Mouse (Mus musculus) heart, embryonic 11.5 days (tissue): Measurements from ENCODE around the gene Arid1b. TPM values are rescaled to one million over a fixed set of nuclear protein-coding genes. Genes with fewer than 3 reads are reported as not detected.

ENCODE experiments used
- ATAC-seq: fragments of 200-750 bp; cut with Nextera tagmentation; replicated peaks from 2 replicates; pipeline ENCODE4 v1.8.0; 2017; ENCODE audit warnings: moderate library complexity; ENCODE audit not compliant: insufficient number of reproducible peaks, low FRiP score, low TSS enrichment
- H3K27ac ChIP-seq: fragments of 300-500 bp; sonication (generic); 2 replicates; pipeline ENCODE4 v1.5.1; 2014; ENCODE audit warnings: mild to moderate bottlenecking, low read depth, low read length
- H3K27me3 ChIP-seq: fragments of 300-500 bp; sonication (generic); 2 replicates; pipeline ENCODE4 v1.6.1; 2014; ENCODE audit warnings: mild to moderate bottlenecking, low read length, mixed read lengths; ENCODE audit not compliant: control insufficient read depth, insufficient read depth
- H3K36me3 ChIP-seq: fragments of 300-500 bp; sonication (generic); 2 replicates; pipeline ENCODE4 v1.6.1; 2014; ENCODE audit warnings: mild to moderate bottlenecking, low read length, moderate library complexity, mixed read lengths; ENCODE audit not compliant: control insufficient read depth, insufficient read depth
- H3K4me1 ChIP-seq: fragments of 300-500 bp; sonication (generic); 2 replicates; pipeline ENCODE4 v1.6.1; 2014; ENCODE audit warnings: low read length; ENCODE audit not compliant: control insufficient read depth, insufficient read depth
- H3K4me2 ChIP-seq: fragments of 300-500 bp; sonication (generic); 2 replicates; pipeline ENCODE4 v1.6.1; 2014; ENCODE audit warnings: mild to moderate bottlenecking, moderate library complexity
- H3K4me3 ChIP-seq: fragments of 300-500 bp; sonication (generic); 2 replicates; pipeline ENCODE4 v1.5.1; 2014; ENCODE audit warnings: low read depth, low read length
- H3K9ac ChIP-seq: fragments of 300-500 bp; sonication (generic); 2 replicates; pipeline ENCODE4 v1.6.1; 2014; ENCODE audit warnings: mild to moderate bottlenecking, low read depth, low read length, moderate library complexity
- H3K9me3 ChIP-seq: fragments of 300-500 bp; sonication (generic); replicated peaks from 2 replicates; pipeline ENCODE4 v1.6.1; 2016; ENCODE audit warnings: low read length; ENCODE audit not compliant: control insufficient read depth
- WGBS: fragments of 180-500 bp; shearing (Covaris S2); extraction: QIAGEN DNeasy Blood & Tissue Kit; methylation state at CpG from one replicate; pipeline ENCODE4 v1.1.7; 2014; ENCODE audit not compliant: insufficient replicate concordance; 5-methylcytosine and 5-hydroxymethylcytosine counted together
- polyA plus RNA-seq: library from polyadenylated mRNA; unstranded; fragments of >200 nt; fragmentation: Nextera tagmentation; extraction: Ambion mirVana; gene quantifications from 2 replicates; pipeline ENCODE4 v1.2.1, GENCODE M21; 2014

The Arid1b gene
- polyA plus RNA-seq, 1 experiment from 2014 or later, result 8.2 TPM

DNA sequence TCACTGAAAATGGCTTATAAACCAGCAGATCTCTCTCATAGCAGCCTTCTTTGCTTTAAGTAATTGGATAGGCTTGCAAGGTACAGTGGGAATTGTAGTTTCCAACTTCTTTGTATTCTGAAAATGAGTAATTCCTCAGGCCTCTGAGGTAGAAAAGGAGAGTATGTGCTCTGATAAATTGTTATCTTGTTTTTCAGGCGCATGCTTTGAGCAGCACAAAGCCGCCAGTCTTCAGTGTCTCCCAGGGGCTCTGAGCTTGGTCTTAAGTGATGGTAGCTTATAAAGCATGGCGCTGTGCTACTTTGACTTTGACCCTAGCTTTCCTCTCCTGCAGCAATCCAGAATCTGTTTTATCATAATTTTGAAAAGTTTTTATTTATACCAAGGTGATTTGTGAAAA lies 76.3 kb downstream of the Arid1b start:
- H3K36me3 ChIP-seq, result no peaks in the 10 kb centered on the region
- no peak for ATAC-seq
- no peak overlapping the region for H3K9ac ChIP-seq
- H3K4me1 ChIP-seq, result peaks cover 58% of the 10 kb centered on the region
- 52% methylated on average over 3 of the region's 3 CpGs for WGBS
- H3K9me3 ChIP-seq, result no peaks in the 10 kb centered on the region
- no peak overlapping the region for H3K4me3 ChIP-seq
- no peaks in the 10 kb centered on the region for H3K27me3 ChIP-seq
- no peak overlapping the region for H3K4me2 ChIP-seq
- no peak overlapping the region for H3K27ac ChIP-seq

DNA sequence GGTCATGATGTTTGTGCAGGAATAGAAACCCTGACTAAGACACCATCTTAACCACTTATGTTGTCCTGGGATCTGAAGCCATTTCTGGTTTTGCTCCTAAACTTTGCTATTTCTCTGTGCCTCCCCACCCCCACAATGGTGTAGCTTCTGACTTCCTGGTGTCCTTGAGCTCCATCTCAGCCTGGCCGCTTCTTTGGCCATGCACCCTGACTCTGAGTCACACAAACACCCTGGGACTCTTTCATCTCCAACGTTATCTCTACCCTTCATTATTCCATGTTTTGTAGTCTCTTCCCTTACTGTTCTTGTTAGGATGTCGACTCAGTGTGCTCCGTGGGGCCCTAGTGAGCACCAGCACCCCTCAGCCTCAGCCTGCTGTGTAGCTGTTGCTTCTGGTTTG lies 78.4 kb downstream of the Arid1b start:
- Histone ChIP-seq H3K27ac (no peak overlapping the region), H3K27me3 (no peaks in the 10 kb centered on the region), H3K4me3 (no peak overlapping the region), H3K9ac (no peak overlapping the region), H3K9me3 (no peaks in the 10 kb centered on the region), H3K4me1 (peaks cover 45% of the 10 kb centered on the region), H3K36me3 (no peaks in the 10 kb centered on the region), H3K4me2 (no peak overlapping the region)
- 48% methylated on average over 4 of the region's 4 CpGs for WGBS
- no peak for ATAC-seq

DNA sequence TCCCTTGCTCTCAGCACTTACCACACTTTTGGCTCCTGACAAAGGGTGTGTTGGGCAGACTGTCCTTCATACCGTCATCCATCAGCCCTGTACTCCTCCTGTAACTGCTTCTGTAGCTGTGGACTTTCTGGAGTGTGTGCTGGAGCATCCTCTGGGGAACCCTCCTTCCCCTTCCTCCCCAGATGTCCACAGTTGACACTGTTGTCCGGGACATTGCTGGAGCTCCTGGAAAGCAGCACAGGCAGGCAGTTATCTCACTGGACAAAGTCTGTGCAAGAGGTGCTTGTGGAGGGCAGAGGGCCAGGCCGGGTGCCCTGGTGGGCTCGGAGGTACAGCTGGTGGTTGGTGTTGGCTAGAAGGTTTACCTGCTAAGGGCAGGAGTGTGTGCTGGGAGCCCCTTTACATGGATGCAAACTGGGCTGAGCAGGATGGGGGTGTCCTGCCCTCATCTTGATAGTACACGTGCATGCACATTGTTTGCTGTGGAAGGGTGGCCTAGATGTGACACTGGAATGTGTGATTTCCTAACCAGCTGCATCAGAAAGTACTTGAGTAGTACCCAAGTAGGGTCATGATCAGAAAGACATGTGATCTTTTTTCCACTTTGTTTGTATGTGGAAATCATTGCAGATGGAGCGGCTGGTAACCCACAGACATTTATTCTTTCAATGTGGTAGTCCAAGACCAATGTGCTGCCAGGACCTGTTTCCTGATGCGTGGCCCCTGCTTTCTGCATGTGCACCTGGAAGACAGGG lies 80.8 kb downstream of the Arid1b start:
- ATAC-seq, result no peak
- Histone ChIP-seq H3K4me3 (no peak overlapping the region), H3K4me1 (peaks cover 24% of the 10 kb centered on the region), H3K9me3 (no peaks in the 10 kb centered on the region), H3K27me3 (no peaks in the 10 kb centered on the region), H3K36me3 (no peaks in the 10 kb centered on the region), H3K9ac (no peak overlapping the region), H3K4me2 (no peak overlapping the region), H3K27ac (no peak overlapping the region)
- 61% methylated on average over 7 of the region's 7 CpGs for WGBS

DNA sequence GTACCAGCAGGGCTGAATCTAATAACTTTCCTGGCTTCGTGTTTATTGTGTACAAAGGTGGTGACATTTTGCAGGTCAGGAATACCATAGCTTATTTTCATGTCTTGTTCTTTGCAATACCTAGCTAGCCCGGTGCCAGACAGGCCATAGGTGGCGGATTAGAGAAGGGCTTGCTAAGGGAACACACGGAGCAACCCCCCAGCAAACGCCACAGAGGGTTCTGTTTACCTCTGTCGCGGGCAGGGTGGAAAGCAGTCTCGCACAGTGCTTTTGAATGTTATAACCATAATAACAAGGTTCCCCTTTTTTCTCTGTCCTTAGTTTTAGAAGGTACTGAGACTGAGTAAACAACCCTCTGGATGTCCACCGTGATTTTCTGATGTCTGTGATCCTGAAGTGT lies 83.9 kb downstream of the Arid1b start:
- H3K4me1 ChIP-seq, result peaks cover 40% of the 10 kb centered on the region
- 70% methylated on average over 9 of the region's 9 CpGs for WGBS

DNA sequence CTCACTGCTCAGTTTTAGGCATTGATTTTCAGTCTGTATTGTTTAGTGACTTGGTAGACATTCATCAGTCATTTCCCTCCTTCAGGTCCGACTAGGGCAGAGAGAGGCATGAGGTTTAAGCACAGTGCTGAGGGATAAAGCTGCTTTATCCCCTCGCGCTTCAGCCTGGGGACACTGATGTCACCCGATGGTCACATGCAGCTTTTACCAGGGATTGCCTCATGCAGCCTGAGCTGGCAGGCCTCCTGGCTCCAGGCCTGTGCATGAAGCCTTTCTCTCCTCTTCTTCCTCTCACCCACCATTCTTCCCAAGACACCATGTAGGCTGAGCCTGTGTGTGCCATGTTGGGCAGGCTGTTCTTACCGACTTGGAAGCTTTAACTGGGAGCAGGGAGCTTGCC lies 84.4 kb downstream of the Arid1b start:
- Histone ChIP-seq H3K4me2 (no peak overlapping the region), H3K27ac (no peak overlapping the region), H3K4me3 (no peak overlapping the region), H3K9me3 (no peaks in the 10 kb centered on the region), H3K4me1 (peaks cover 41% of the 10 kb centered on the region), H3K9ac (no peak overlapping the region), H3K36me3 (no peaks in the 10 kb centered on the region), H3K27me3 (no peaks in the 10 kb centered on the region)
- no peak for ATAC-seq
- WGBS, result 67% methylated on average over 5 of the region's 5 CpGs

More for the DNA sequence above, 83.9 kb downstream of the Arid1b start:
- Histone ChIP-seq H3K27me3 (no peaks in the 10 kb centered on the region), H3K9me3 (no peaks in the 10 kb centered on the region), H3K4me2 (no peak overlapping the region), H3K36me3 (no peaks in the 10 kb centered on the region), H3K9ac (no peak overlapping the region), H3K27ac (no peak overlapping the region), H3K4me3 (no peak overlapping the region)
- ATAC-seq, result no peak

DNA sequence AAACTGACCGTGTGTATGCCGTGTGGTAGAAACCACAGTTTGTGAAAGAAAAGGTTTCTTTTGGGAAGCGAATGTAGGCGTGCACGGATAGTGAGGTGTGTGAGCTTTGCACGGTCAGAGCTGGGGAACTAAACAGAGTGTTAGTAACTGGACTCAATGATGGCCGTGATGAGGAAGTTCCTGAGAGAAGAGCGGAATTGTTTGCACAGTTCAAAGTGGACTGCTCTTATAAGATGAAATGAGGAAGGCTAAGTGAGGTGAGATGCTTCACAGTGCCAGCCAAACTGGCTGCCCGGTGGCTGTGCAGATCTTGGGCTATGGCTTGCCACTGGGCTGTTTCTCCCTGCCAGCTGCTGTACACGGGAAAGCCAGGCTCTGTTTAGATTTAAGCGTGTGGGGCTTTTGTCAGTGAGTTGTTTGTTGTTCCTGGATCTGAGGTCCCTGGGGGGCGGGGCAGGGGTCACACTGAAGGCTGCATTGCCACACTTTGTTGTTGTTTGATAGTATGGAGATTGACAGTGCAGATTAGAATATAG lies 86.8 kb downstream of the Arid1b start:
- no peaks in the 10 kb centered on the region for H3K27me3 ChIP-seq
- H3K4me3 ChIP-seq, result no peak overlapping the region
- ATAC-seq, result no peak
- no peak overlapping the region for H3K27ac ChIP-seq
- no peak overlapping the region for H3K9ac ChIP-seq
- WGBS, result 68% methylated on average over 12 of the region's 12 CpGs
- no peaks in the 10 kb centered on the region for H3K9me3 ChIP-seq
- H3K36me3 ChIP-seq, result no peaks in the 10 kb centered on the region
- H3K4me2 ChIP-seq, result no peak overlapping the region
- peaks cover 47% of the 10 kb centered on the region for H3K4me1 ChIP-seq

DNA sequence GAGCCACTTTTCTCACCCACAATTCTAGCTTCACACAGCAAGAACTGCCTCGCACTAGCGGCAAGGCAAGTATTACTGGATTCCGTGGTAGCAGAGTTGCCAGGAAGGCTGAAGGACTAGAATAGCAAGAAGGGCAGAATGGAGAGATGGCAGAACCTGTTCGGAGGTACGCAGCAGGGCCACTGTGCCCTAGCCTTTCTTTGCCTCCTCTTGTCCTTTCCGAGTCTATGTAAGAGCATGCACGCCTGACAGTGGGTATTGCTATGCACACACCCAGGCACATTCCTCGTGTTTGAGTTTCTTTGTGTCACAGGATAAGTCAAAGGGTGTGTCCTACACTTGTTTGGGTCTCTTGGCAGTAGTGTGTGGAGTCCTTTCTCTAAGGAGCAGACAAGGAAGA lies 88.1 kb downstream of the Arid1b start:
- no peak overlapping the region for H3K4me3 ChIP-seq
- peaks cover 54% of the 10 kb centered on the region for H3K4me1 ChIP-seq
- H3K4me2 ChIP-seq, result no peak overlapping the region
- H3K27me3 ChIP-seq, result no peaks in the 10 kb centered on the region
- H3K9ac ChIP-seq, result no peak overlapping the region
- no peaks in the 10 kb centered on the region for H3K36me3 ChIP-seq
- no peak for ATAC-seq
- H3K9me3 ChIP-seq, result no peaks in the 10 kb centered on the region
- 64% methylated on average over 8 of the region's 8 CpGs for WGBS
- H3K27ac ChIP-seq, result no peak overlapping the region

DNA sequence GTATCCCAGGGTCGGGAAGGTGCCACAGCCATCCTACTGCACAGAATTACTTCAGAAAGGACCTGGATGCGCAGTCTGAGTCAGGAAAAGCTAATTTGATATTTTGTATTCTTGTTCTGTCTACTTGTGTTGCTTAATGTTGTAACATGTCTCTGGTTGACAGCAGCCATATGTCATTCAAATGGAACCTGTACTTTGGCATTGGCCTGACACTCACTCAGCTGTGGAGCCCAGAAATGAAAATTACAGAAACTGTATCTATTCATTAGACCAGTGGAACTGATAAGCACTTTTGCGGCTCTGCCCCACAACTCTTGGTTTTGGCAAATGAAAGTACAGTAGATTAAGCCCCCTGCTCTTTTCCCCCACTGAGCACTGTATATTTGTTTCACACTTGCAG lies 89.4 kb downstream of the Arid1b start:
- Histone ChIP-seq H3K4me2 (no peak overlapping the region), H3K36me3 (no peaks in the 10 kb centered on the region), H3K27ac (no peak overlapping the region), H3K4me3 (no peak overlapping the region), H3K9me3 (no peaks in the 10 kb centered on the region), H3K9ac (no peak overlapping the region), H3K27me3 (no peaks in the 10 kb centered on the region), H3K4me1 (peaks cover 54% of the 10 kb centered on the region)
- 84% methylated on average over 3 of the region's 3 CpGs for WGBS
- ATAC-seq, result no peak

DNA sequence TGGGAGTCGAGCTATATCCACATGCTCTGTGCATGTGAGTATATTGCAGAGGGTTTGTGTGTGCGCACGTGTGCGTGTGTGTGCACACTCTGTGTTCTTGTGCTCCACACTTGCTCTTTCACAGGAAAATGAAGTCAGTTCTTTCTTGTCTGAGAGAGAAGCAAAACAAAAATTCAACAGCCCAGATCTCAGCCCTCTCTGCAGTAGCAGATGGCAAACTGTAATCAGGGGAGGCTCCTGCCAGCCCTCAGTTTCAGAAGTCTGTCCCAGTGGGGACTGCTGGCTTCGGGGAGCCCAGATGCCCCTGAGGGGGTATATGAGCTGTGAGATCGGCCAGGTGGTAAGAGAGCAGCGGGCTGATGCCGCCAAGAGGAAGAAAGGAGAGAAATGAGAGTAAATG lies 90.0 kb downstream of the Arid1b start:
- Histone ChIP-seq H3K36me3 (no peaks in the 10 kb centered on the region), H3K4me2 (no peak overlapping the region), H3K4me1 (peaks cover 54% of the 10 kb centered on the region), H3K9me3 (no peaks in the 10 kb centered on the region), H3K4me3 (no peak overlapping the region), H3K27me3 (no peaks in the 10 kb centered on the region), H3K9ac (no peak overlapping the region), H3K27ac (no peak overlapping the region)
- 64% methylated on average over 8 of the region's 8 CpGs for WGBS
- ATAC-seq, result no peak
